Mouse (Mus musculus) left cerebral cortex, adult 2 months (tissue): ENCODE results near the gene Uhrf1. TPM values are rescaled to one million over a fixed set of nuclear protein-coding genes. Genes with fewer than 3 reads are reported as not detected.

Experiments used
- DNase-seq, 2 experiments: peaks; one replicate each; pipeline ENCODE4 v3.0.0; 2021 to 2022; ENCODE audit warnings: low spot score in 2 of 2, mixed read lengths in 1 of 2; ENCODE audit errors: extremely low spot score in 1 of 2
- H3K27ac ChIP-seq: fragments of 200-600 bp; 2 replicates; pipeline ENCODE4 v1.8.1; 2022
- H3K4me3 ChIP-seq: fragments of 200-600 bp; 2 replicates; pipeline ENCODE4 v1.8.1; 2022
- CTCF ChIP-seq: fragments of 200-600 bp; IDR thresholded peaks from 2 replicates; pipeline ENCODE4 v1.8.1; 2022; ENCODE audit warnings: antibody characterized with exemption, mild to moderate bottlenecking, moderate library complexity
- intact Hi-C: fragments of 180-260 bp; cut with DNase I; formaldehyde crosslinking; loops from one replicate; pipeline ENCODE4 v1.15.1; 2025
- total RNA-seq, 2 experiments: library from RNA; stranded (reverse); gene quantifications; 2 replicates each; pipeline ENCODE4 v1.2.3; 2021

Uhrf1 gene
- total RNA-seq, 2 experiments from 2014 or later = 0.70 to 0.91 TPM

DNA sequence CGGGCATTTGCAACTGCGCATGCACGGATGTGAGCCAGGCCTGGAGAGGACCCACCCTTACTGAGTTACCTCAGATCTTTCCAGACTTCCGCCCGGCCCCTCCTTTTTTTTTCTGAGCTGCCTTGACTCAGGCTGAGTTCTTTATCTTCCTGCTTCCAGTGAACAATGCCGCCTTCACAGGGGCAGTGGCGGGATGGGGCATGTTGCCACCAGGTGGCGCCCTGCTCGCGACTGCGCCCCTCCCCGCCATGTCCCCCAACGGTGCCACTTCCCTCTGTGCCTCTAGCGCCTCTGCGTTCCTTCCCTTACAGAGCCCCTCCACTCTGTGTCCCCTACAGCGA, 12.0 kb upstream of the Uhrf1 start:
- intact Hi-C loops = no loop called here
- H3K27ac ChIP-seq = peak overlapping the region; percentile 20; the same call in 1 of the 2 replicates
- peak overlapping the region; percentile 40; the same call in 1 of the 2 replicates for H3K4me3 ChIP-seq
- TF ChIP-seq CTCF = peak; percentile 87
- peak; percentile 56 to 68 for DNase-seq

DNA sequence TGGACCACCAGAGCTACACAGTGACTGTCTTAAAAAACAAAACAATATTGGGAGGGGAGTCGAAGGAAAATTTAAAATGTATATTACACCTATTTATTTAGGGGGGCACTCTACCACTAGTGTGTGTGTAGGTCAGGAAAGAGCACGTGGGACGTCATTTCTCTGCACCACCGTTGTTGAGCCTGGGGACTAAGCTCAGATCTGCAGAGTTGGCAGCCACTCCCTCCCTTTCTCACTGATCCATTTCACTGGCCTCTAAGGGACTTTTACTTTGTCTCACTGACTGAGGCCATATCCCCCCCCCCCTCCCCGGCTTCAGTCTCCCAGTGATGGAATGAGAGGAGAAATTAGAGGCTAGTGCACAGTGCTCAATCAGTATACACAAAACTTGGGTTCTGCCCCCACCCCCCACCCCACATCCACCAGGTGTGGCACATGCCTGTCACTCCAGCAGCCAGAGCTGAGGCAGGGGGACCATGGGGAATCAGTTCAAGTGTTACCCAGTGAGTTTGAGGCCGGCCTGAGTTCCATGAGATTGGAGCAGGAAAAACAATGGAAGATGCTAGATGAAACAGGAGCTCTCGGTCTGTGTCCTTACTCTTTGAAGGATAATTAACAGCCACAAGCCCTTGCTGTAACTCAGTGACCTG, 11.2 kb upstream of the Uhrf1 start:
- Histone ChIP-seq H3K4me3 (no peak overlapping the region), H3K27ac (no peak overlapping the region)
- no peak for TF ChIP-seq CTCF
- DNase-seq = no peak
- intact Hi-C loops = no loop called here

DNA sequence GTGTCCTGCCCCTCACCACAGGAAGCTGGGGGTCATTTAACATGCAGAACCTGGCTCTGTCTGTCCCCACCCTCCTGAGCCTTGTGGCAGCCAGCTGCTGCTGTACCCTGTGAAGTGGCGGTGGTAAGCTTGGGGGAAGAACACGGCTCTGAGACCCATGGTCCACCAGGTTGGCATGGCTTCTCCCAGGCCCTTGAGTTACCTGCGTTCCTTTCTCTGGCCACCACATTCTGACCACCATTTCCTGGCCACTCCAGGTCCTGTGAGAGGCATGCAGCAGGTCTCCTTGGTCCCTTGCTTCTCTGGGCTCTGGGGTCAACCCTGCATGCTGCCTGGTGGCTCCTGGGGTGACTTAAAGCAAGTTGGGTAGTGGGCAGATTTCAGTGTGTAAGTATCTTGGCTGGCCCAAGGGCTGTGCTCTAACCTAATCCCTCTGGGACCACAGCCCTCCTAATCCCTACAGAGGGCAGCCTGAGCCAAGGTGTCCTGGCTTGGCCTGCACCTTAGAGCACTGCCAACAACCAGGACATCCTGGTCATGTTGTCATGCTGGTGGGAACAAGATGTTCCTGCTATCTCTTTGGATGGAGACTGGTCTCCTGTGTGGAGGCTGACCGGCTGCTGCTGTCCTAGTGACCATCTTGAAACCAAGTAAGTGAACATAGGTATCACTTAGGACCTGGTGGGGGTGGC, 10.4 kb upstream of the Uhrf1 start, which contains the start of gene Plin3:
Gene Plin3, minus strand, starts transcription at position 343 of the 692 bp plus-strand sequence.
- TF ChIP-seq CTCF = no peak
- no peak for DNase-seq
- H3K27ac ChIP-seq = no peak within 1 kb of the TSS
- intact Hi-C loops = no loop called here
- no peak within 1 kb of the TSS for H3K4me3 ChIP-seq

DNA sequence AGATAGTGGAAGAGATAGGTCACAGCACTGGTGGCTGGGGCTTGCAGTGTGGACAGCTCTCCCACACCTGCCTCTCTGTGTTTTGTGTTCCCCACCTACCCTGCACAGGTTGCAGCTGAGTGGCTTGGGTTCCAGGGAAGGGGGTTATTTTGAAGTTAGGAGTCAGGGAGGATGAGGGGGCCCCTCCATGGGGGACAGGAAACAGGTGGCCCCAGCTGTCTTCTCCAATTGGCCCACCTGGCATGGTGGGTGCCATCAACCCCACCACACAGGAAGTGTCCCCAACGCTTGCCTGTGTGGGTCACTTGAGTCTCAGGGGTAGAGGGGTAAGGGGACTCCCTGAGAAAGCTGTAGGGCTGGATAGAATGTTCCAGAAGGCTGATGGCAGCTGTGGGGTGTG, 9.8 kb upstream of the Uhrf1 start:
- DNase-seq = no peak
- H3K4me3 ChIP-seq = no peak overlapping the region
- no peak overlapping the region for H3K27ac ChIP-seq
- intact Hi-C loops = no loop called here
- TF ChIP-seq CTCF = no peak

DNA sequence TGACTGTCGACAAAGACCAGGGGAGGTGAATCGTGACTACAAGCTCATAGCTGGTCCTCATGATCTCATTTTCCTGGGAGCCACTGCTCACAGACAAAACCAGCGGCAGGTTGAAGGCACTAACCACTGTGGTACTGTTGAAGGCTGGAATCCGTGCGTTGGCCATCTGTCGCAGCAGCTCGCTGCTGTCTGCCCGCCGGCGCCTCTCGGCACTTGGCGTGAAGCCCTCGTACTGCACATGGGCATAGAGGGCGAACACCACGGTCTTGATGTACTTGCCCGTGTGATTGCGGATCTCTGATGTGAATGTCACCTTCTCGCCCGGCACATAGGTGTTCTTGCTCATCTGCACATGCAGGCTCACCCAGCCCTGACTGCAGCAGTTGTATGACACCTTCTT, 8.9 kb upstream of the Uhrf1 start:
- no peak overlapping the region for H3K27ac ChIP-seq
- DNase-seq = no peak

DNA sequence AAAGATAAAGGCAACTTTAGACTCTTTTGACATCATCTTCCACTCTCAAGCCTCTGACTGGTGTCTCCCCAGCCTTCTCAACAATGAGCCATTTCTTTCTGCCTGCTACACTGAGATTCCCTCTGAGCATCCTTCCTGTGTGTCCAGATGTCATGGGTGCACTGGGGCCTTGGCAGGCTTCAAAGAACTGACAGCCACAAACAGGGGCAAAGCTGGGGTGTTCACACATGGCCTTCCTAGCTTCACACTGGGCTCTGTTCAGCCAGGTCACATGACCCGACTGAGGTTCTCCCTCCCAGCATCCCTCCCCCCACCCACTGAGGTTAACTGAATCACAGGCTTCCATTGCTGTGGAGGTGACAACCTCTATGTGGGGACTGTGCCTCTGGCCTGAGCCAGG, 6.9 kb upstream of the Uhrf1 start:
- intact Hi-C loops = no loop called here
- H3K27ac ChIP-seq = no peak overlapping the region

More for the DNA sequence above, 8.9 kb upstream of the Uhrf1 start:
- intact Hi-C loops = no loop called here
- no peak overlapping the region for H3K4me3 ChIP-seq
- no peak for TF ChIP-seq CTCF

DNA sequence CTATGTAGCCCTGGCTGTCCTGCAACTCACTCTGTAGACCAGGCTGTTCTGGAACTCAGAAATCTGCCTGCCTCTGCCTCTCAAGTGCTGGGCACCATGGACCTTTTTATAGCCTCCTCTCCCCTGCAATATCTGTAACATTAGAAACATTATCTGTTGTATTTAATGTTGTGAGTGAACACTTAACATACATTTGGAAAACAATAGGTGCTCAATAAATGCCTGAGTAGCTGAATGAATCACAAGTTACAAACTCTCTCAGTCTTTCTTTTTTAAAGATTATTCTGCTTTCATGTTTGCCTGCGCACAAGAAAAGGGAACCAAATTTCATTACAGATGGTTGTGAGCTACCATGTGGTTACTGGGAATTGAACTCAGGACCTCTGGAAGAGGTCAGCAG, 4.9 kb upstream of the Uhrf1 start:
- Histone ChIP-seq H3K4me3 (no peak overlapping the region), H3K27ac (no peak overlapping the region)
- intact Hi-C loops = no loop called here
- no peak for TF ChIP-seq CTCF
- DNase-seq = no peak

More for the DNA sequence above, 6.9 kb upstream of the Uhrf1 start:
- no peak for TF ChIP-seq CTCF
- no peak overlapping the region for H3K4me3 ChIP-seq
- no peak for DNase-seq

DNA sequence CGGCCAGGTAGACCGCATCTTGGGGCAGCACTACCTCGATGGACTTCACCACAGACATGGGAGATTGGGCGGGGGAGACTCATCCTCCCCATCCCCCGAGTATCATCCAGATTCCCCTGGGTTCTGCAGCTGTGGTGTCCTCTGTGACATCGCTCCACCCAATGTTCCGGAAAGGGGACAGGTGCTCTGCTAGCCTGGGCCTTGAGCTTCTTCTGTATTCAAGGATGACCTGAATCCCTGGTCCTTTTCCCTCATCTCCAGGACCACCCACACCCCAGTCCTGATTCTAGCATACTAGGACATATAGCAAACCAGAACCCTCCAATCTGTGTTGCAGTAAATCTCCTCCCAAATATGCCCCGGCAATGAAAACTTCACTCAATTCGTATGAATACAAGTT, 2.9 kb upstream of the Uhrf1 start, which contains the start of gene Arrdc5:
Gene Arrdc5, minus strand, starts transcription at position 101 of the 400 bp plus-strand sequence.
- H3K27ac ChIP-seq = no peak within 1 kb of the TSS
- TF ChIP-seq CTCF = no peak
- DNase-seq = no peak
- H3K4me3 ChIP-seq = no peak within 1 kb of the TSS
- intact Hi-C loops = no loop called here

DNA sequence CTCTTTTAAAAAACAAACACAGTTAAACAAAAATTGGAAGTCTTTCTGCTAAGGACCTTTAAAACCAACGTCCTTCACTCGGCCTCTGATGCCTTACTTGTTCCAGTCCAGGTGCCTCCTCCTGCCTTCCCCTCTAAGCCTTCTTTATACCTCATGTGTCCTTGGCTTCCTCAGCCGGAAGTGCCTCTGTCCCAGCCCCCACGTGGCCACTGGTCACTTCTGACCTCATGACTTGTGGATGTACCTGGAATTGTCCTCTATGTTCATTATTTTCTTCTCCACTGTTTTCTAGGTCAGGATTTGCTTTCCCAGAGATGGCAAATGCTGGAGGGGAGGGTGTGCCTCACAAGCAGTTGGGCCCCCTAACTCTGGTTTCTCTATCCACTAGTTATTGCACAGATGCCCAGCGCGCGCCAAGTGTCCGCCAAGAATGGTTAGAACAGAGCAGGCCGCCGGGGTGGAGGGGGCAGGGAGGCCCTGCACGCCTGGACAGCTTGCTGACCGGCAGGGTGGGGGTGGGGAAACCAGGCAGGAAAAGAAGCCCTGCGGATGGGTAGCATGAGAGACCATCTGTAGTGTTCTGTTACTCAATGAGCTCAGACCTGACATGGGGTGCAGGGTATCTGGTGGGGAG, 641 bp upstream of the Uhrf1 start:
- no peak for TF ChIP-seq CTCF
- H3K27ac ChIP-seq = no peak overlapping the region

DNA sequence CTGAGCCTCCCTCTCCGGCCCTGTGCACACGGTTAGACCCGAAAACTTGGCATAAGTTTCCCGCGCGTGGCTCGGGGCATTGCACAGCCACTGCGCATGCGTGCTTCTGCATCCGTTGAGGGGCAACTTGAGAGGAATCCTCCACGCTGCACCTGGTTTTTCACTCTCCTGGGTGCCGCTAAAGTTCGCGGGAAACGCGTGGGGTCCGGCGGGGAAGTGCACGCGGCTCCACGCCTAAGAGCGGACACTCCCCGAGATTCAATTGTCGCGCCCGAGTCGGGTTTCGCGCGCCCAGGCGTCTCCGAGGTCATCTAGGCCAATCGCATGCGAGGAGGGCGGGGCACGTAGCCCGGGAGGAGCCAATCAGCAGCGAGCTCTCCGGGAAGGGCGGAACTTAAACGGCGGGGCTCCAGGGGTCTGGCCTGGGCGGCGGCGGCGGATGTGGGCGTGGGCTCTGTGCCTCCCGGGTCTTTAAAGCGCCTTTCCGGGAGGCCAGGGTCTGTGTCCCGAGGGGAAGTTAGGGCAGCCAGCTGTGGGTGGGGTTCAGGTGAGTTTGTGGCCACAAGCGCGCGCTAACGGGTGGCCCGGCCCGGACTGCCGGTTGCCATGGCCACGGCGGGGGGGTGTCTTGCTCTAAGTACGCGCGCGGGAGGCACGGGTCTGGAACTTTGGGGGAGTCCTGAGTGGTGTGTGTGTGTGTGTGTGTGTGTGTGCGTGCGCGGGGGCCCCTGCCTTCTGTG, 896 bp downstream of the Uhrf1 start:
- intact Hi-C loops = no loop called here
- H3K4me3 ChIP-seq = peak overlapping the region; percentile 63
- peak; percentile 90 for DNase-seq
- TF ChIP-seq CTCF = no peak; the same call in 1 of the 2 replicates
- H3K27ac ChIP-seq = no peak overlapping the region

More for the DNA sequence above, 641 bp upstream of the Uhrf1 start:
- intact Hi-C loops = no loop called here
- DNase-seq = no peak
- H3K4me3 ChIP-seq = no peak overlapping the region

DNA sequence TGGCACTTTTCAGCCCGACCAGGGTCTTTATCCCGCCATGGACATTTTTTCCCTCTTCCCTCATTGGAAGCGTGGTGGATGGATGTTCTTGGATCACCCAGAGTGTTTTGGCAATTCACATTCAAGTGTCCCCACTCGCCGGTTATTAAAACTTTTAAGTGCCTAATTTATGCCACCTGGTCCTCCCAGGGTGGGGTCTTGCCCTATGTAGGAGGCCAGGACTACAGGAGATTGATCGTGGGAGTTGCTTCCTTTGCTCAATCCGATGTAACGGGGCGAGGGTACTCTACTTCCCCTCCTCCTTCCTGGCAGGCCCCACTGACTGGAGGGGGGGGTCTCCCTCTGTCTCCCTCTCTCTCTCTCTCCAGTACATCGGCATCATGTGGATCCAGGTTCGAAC, 1.6 kb downstream of the Uhrf1 start:
- H3K4me3 ChIP-seq = no peak overlapping the region
- TF ChIP-seq CTCF = no peak
- intact Hi-C loops = no loop called here
- H3K27ac ChIP-seq = no peak overlapping the region
- DNase-seq = no peak

DNA sequence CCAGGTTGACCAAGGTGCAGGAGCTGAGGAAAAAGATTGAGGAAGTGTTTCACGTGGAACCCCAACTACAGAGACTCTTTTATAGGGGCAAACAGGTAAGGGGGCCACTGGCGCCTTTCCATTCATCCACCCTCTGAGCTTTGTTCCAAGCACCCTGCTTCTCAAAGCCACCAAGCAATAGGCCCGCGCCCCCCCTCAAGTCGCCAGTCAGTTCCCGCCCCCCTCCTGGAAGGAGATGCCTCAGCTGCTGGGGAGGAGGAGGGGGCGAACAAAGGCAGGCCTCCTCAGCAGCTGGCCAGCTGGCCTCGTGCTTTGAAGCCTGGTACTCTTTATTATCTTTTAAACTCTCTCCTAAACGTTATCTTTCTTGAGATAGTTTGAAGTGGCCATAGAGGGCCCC, 2.0 kb downstream of the Uhrf1 start:
- intact Hi-C loops = no loop called here
- no peak overlapping the region for H3K4me3 ChIP-seq

More for the DNA sequence above, 2.0 kb downstream of the Uhrf1 start:
- DNase-seq = no peak
- no peak for TF ChIP-seq CTCF
- H3K27ac ChIP-seq = no peak overlapping the region
